Mouse (Mus musculus) midbrain, embryonic 13.5 days (tissue): ENCODE data around the gene Wbp1l. TPM values are rescaled to one million over a fixed set of nuclear protein-coding genes. Genes with fewer than 3 reads are reported as not detected.

ENCODE experiments used
- ATAC-seq: fragments of 200-750 bp; cut with Nextera tagmentation; 2 replicates; pipeline ENCODE4 v1.8.0; 2017; ENCODE audit warnings: mild to moderate bottlenecking, moderate TSS enrichment, moderate library complexity
- H3K27ac ChIP-seq: fragments of 300-500 bp; sonication (generic); 2 replicates; pipeline ENCODE4 v1.5.1; 2015; ENCODE audit warnings: inconsistent platforms, mild to moderate bottlenecking, moderate library complexity
- H3K27me3 ChIP-seq: fragments of 300-500 bp; sonication (generic); 2 replicates; pipeline ENCODE4 v1.6.1; 2015; ENCODE audit warnings: mild to moderate bottlenecking, inconsistent platforms
- H3K36me3 ChIP-seq: fragments of 300-500 bp; sonication (generic); 2 replicates; pipeline ENCODE4 v1.6.1; 2015; ENCODE audit warnings: mild to moderate bottlenecking, inconsistent platforms
- H3K4me1 ChIP-seq: fragments of 300-500 bp; sonication (generic); replicated peaks from 2 replicates; pipeline ENCODE4 v1.6.1; 2015; ENCODE audit warnings: inconsistent platforms
- H3K4me2 ChIP-seq: fragments of 300-500 bp; sonication (generic); replicated peaks from 2 replicates; pipeline ENCODE4 v1.6.1; 2015; ENCODE audit warnings: moderate library complexity, mild to moderate bottlenecking, inconsistent platforms
- H3K4me3 ChIP-seq: fragments of 300-500 bp; sonication (generic); replicated peaks from 2 replicates; pipeline ENCODE4 v1.5.1; 2015; ENCODE audit warnings: mild to moderate bottlenecking, inconsistent platforms
- H3K9ac ChIP-seq: fragments of 300-500 bp; sonication (generic); replicated peaks from 2 replicates; pipeline ENCODE4 v1.6.1; 2015; ENCODE audit warnings: mild to moderate bottlenecking, inconsistent platforms
- H3K9me3 ChIP-seq: fragments of 300-500 bp; sonication (generic); 2 replicates; pipeline ENCODE4 v1.6.1; 2016; ENCODE audit warnings: mild to moderate bottlenecking, inconsistent platforms
- WGBS: fragments of 180-500 bp; shearing (Covaris S2); methylation state at CpG from one replicate; pipeline ENCODE4 v1.1.7; 2015; 5-methylcytosine and 5-hydroxymethylcytosine counted together
- polyA plus RNA-seq: library from polyadenylated mRNA; unstranded; fragments of >200 nt; fragmentation: Nextera tagmentation; extraction: Ambion mirVana; gene quantifications from 2 replicates; pipeline ENCODE4 v1.2.1, GENCODE M21; 2015

Wbp1l gene
- polyA plus RNA-seq, 1 experiment from 2014 or later, result 41.9 TPM

- no peak within 1 kb of the TSS for H3K4me3 ChIP-seq
- no peaks in the 10 kb centered on the region for H3K9me3 ChIP-seq
- WGBS, result 82% methylated on average over 5 of the region's 5 CpGs
- ATAC-seq, result no peak
- no peaks in the 10 kb centered on the region for H3K36me3 ChIP-seq
- H3K4me2 ChIP-seq, result no peak within 1 kb of the TSS
- no peak within 1 kb of the TSS for H3K9ac ChIP-seq
- H3K4me1 ChIP-seq, result no peaks in the 10 kb centered on the region
- no peak within 1 kb of the TSS for H3K27ac ChIP-seq
- no peaks in the 10 kb centered on the region for H3K27me3 ChIP-seq
Measured at GRCm38 (mm10) chr19:46672766-46673418, 74.0 kb downstream of the Wbp1l start, which contains the start of gene Cyp17a1. Gene Cyp17a1 (minus strand): TSS chr19:46673172.

- no peak overlapping the region for H3K4me2 ChIP-seq
- H3K4me3 ChIP-seq, result no peak overlapping the region
- no peak overlapping the region for H3K27ac ChIP-seq
- no peak for ATAC-seq
- WGBS, result 82% methylated on average over 3 of the region's 3 CpGs
- H3K27me3 ChIP-seq, result no peaks in the 10 kb centered on the region
- H3K9ac ChIP-seq, result no peak overlapping the region
- no peaks in the 10 kb centered on the region for H3K4me1 ChIP-seq
- H3K9me3 ChIP-seq, result no peaks in the 10 kb centered on the region
- H3K36me3 ChIP-seq, result no peaks in the 10 kb centered on the region
Measured at GRCm38 (mm10) chr19:46675641-46676040, 76.8 kb downstream of the Wbp1l start.

GRCm38 (mm10) chr19:46679720-46680383, 81.0 kb downstream of the Wbp1l start:
- Histone ChIP-seq H3K4me2 (no peak overlapping the region), H3K9ac (no peak overlapping the region), H3K27ac (no peak overlapping the region), H3K9me3 (no peaks in the 10 kb centered on the region), H3K4me1 (no peaks in the 10 kb centered on the region), H3K27me3 (no peaks in the 10 kb centered on the region), H3K4me3 (no peak overlapping the region), H3K36me3 (no peaks in the 10 kb centered on the region)
- ATAC-seq, result no peak
- 76% methylated on average over 12 of the region's 12 CpGs for WGBS

DNA sequence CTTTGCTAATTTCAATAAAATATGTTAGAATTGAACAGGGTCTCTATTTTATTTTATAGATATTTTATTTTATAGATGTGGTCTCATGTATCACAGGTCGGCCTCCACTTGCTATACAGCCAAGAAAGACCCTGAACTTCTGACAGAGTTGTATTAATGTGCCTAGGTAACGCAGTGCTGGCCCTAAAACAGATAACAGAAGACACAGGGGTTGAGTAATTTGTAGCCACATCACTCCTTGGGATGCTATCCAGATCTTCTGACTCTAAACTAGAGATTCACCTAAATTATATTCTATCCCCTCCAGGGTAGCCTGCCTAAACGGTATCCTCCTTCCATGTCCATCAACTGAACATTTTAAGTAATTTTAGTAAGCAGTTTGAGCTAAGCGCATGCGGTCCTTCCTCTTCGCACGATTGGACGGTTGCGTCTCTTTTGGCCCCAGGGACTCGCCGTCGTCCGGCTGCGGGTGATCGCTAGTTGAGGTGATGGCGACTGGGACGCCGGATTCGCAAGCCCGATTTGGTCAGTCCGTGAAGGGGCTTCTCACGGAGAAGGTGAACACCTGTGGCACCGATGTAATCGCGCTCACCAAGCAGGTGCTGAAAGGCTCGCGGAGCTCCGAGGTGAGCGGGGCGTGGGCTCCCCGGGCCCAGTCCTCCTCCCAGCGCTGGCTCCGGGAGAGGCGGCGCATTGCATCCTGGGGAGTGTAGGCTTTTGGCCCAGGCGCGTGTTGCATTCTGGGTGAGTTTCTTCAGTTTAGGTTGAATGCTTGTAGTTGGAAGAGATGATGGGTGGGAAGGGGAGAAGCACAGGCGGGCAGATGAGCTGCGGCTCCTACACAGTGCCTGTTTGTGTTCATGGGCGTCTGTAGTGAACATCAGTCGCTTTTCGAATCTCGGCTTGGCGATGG, 90.8 kb downstream of the Wbp1l start, which contains the start of gene Borcs7:
Gene Borcs7 (plus strand): TSS at position 447 of the 913 bp plus-strand sequence.
- Histone ChIP-seq H3K4me2 (peak within 1 kb of the TSS; percentile 63), H3K36me3 (peaks cover 7% of the 10 kb centered on the region), H3K27ac (peak within 1 kb of the TSS; percentile 81), H3K27me3 (no peaks in the 10 kb centered on the region), H3K9me3 (no peaks in the 10 kb centered on the region), H3K9ac (peak within 1 kb of the TSS; percentile 87), H3K4me1 (peaks cover 12% of the 10 kb centered on the region), H3K4me3 (peak within 1 kb of the TSS; percentile 70)
- ATAC-seq, result peak; percentile 96
- WGBS, result 3% methylated on average over 44 of the region's 44 CpGs

DNA sequence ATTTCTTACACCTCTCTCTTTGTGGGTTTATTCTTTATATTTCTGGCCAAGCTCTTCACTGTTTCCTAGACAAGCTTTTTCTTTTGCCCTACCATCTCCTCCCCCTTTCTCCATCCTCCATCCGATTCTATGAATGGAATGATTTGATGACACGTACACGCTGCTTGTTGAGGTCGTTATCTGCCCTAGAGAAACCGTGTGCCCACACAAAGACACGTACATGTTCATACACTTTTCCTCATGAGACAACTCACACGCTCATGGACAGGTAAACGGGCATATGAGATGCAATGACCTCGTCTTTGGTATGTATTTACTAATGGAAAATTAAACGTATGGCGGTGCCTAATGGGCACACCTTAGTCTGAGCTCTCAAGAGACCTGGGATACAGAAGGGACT, 91.5 kb downstream of the Wbp1l start:
- peak; percentile 41 for ATAC-seq
- peak overlapping the region; percentile 87 for H3K9ac ChIP-seq
- H3K36me3 ChIP-seq, result peaks cover 12% of the 10 kb centered on the region
- peak overlapping the region; percentile 81 for H3K27ac ChIP-seq
- H3K4me2 ChIP-seq, result peak overlapping the region; percentile 63
- no peaks in the 10 kb centered on the region for H3K9me3 ChIP-seq
- H3K4me3 ChIP-seq, result peak overlapping the region; percentile 70
- H3K4me1 ChIP-seq, result peaks cover 12% of the 10 kb centered on the region
- whole genome bisulfite sequencing, result 77% methylated on average over 11 of the region's 11 CpGs
- no peaks in the 10 kb centered on the region for H3K27me3 ChIP-seq

DNA sequence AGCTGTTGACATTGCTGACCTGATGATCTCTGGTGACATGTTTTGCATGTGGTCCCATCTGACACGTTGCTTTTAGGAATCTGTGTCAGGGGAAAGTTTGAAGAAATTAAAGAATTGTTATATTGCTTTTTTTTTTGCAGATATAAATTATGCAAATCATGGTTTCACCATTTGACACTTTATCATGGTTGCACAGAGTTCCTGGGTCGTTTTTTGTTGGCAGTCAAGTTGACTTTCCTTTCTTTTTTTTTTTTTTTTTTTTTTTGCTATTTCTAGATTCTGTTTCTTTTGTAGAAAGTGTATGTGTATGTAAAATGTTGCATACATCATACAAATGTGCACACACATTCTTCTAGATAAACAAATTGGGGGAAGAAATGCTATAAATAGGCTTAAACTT, 92.2 kb downstream of the Wbp1l start:
- no peak for ATAC-seq
- H3K4me3 ChIP-seq, result no peak overlapping the region
- WGBS, result 85% methylated on average over 2 of the region's 2 CpGs
- peaks cover 12% of the 10 kb centered on the region for H3K36me3 ChIP-seq
- H3K27me3 ChIP-seq, result no peaks in the 10 kb centered on the region
- no peak overlapping the region for H3K27ac ChIP-seq
- H3K9ac ChIP-seq, result no peak overlapping the region
- H3K4me1 ChIP-seq, result peaks cover 12% of the 10 kb centered on the region
- H3K9me3 ChIP-seq, result no peaks in the 10 kb centered on the region
- peak overlapping the region; percentile 63 for H3K4me2 ChIP-seq

DNA sequence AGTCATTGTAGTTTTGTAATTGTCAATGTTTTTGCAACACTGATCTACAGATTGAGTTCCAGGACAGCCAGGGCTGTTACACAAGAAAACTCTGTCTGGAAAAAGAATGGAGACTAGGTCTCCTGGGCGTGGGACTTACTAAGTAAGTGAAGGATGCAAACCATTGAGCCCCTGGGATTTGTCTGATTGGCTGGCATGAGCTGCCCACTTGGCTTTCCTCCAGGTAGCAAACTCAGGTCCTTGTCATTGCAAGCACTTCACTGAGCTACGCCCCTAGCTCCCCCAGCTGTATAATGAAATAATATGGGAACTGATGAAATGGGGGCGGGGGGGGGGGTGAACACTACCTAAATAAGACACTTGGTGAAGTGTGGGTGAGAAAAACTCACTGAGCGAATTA, 94.3 kb downstream of the Wbp1l start:
- Histone ChIP-seq H3K9me3 (no peaks in the 10 kb centered on the region), H3K4me3 (no peak overlapping the region), H3K9ac (no peak overlapping the region), H3K4me2 (no peak overlapping the region), H3K27ac (no peak overlapping the region), H3K4me1 (peaks cover 12% of the 10 kb centered on the region), H3K27me3 (no peaks in the 10 kb centered on the region), H3K36me3 (peaks cover 19% of the 10 kb centered on the region)
- WGBS, result 90% methylated on average over 4 of the region's 4 CpGs
- no peak for ATAC-seq

- H3K4me2 ChIP-seq, result no peak overlapping the region
- H3K4me1 ChIP-seq, result no peaks in the 10 kb centered on the region
- no peak overlapping the region for H3K27ac ChIP-seq
- 91% methylated on average over 8 of the region's 8 CpGs for WGBS
- no peaks in the 10 kb centered on the region for H3K27me3 ChIP-seq
- peaks cover 30% of the 10 kb centered on the region for H3K36me3 ChIP-seq
- no peak overlapping the region for H3K9ac ChIP-seq
- ATAC-seq, result no peak
- H3K9me3 ChIP-seq, result no peaks in the 10 kb centered on the region
- H3K4me3 ChIP-seq, result no peak overlapping the region
Measured at GRCm38 (mm10) chr19:46696482-46696881, 97.6 kb downstream of the Wbp1l start.

DNA sequence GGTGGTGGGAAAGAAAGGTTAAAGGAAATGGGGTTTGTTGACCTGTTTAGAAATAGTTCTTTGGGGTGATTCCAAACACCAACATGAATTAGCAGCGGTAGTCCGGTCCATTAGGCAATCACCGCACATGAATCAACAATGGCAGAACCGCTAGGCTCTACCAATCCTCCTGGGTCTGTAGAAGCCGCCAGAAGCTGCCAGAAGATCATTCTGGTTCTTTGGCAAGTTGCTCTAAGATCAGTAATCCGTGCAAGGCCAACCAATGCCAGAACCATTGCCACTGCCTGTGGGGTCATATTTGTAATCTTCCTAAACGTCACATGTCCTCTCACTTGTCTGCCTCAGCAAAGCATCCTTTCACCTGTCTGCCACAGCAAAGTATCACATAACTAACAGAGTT, 98.1 kb downstream of the Wbp1l start:
- WGBS, result 88% methylated on average over 7 of the region's 7 CpGs
- no peak for ATAC-seq

DNA sequence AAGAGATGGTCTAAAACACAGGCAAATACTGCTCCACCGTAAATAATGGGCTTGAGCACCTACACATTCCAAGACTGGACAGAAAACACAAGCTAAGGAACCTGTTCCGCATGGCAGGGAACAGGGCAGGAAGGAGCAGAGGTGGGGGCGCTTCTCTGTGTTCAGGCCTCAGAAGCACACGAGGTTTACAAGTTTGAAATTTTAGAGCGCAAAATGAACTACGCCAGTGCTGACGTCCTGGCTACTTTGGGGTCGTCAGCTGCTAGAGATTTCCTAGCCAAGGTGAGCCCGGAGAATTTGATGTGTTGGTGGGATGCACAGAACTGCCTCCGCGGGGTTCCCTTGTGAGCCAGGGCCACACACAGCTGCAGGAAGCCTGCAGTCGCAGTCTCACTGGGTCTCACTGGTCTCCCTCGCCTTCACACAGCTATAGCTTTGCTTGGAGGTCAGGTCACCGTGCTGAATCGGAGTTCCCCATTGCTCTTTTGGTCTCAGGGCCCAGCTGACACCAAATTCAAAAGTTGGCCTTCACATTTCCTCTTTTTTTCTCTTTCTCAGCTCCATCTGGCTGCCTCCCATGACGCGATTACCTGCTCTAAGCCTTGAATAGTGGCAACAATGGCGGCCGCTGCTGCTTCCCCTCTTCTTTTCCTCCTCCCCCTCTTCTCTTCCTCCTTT, 99.1 kb downstream of the Wbp1l start:
- Histone ChIP-seq H3K27me3 (no peaks in the 10 kb centered on the region), H3K9me3 (no peaks in the 10 kb centered on the region), H3K4me3 (no peak overlapping the region), H3K36me3 (peaks cover 37% of the 10 kb centered on the region), H3K4me2 (no peak overlapping the region), H3K4me1 (no peaks in the 10 kb centered on the region), H3K27ac (no peak overlapping the region), H3K9ac (no peak overlapping the region)
- no peak for ATAC-seq
- 48% methylated on average over 19 of the region's 19 CpGs for WGBS

More for the DNA sequence above, 98.1 kb downstream of the Wbp1l start:
- no peak overlapping the region for H3K9ac ChIP-seq
- H3K4me2 ChIP-seq, result no peak overlapping the region
- no peaks in the 10 kb centered on the region for H3K4me1 ChIP-seq
- H3K4me3 ChIP-seq, result no peak overlapping the region
- peaks cover 34% of the 10 kb centered on the region for H3K36me3 ChIP-seq
- H3K27ac ChIP-seq, result no peak overlapping the region
- no peaks in the 10 kb centered on the region for H3K27me3 ChIP-seq
- H3K9me3 ChIP-seq, result no peaks in the 10 kb centered on the region

DNA sequence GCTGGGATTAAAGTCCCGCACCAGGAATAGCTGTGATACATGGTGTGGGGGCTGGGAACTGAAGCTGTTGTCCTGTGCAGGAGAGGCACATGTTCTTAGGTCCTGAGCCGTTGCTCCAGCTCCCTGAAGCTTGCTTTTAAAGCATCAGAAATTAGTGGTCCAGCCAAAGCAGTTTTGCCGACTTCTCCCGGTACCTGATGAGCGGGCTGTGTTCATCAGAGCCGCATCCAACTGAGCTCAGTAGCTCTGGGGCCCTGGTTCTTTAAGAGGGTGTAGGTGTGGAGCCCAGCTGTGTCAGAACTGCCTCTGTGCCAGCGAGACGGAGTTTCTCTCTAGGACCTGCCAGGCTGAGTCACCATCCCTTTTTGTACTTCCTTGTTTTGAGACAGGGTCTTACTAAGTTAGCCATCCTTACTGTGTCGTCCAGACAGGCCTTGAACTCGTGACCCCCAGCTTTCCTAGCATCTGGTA, 100.2 kb downstream of the Wbp1l start:
- ATAC-seq, result no peak
- Histone ChIP-seq H3K4me2 (no peak overlapping the region), H3K9me3 (no peaks in the 10 kb centered on the region), H3K27me3 (no peaks in the 10 kb centered on the region), H3K27ac (no peak overlapping the region), H3K36me3 (peaks cover 37% of the 10 kb centered on the region), H3K9ac (no peak overlapping the region), H3K4me1 (no peaks in the 10 kb centered on the region), H3K4me3 (no peak overlapping the region)
- 81% methylated on average over 10 of the region's 10 CpGs for WGBS
